Mouse (Mus musculus): ENCODE results near the gene Pdxk.
"Not testable (repeated sequence)": the region's sequence is repeated elsewhere in the genome, so short reads cannot be mapped to it uniquely, and the experiment has no call there.

Pdxk gene

DNA sequence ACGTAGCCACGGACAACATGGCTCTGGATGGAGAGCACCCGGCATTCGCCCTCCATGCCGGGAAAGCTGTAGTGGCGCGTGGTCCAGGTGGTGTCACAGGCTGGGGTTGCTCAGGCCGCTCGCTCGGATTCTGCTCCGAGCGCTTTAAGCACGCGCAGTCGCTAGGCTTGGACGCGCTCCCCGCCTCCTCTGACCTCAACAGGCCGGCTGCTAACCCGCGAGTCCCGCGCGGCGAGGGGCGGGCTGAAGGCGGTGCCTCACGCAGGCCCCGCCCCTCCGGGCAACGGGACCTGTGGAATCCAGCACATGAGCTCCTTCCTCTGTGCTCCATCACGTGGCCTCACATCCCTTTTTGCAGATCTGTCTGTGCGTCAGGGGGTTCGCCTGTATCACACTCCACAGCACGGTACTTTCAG, at the start of gene Pdxk:
Pdxk (minus strand) TSS at position 184 of the 416 bp plus-strand sequence.
- peak; percentile 92 for DNase-seq (ENCODE audit: low spot score)

GRCm38 (mm10) chr10:78502986-78503733, 38.4 kb upstream of the Pdxk start:
- DNase-seq (ENCODE audit: low spot score), result no peak

GRCm38 (mm10) chr10:78487431-78488086, 22.8 kb upstream of the Pdxk start:
- peak; percentile 58 for DNase-seq (ENCODE audit: low spot score)

- DNase-seq (ENCODE audit: low spot score), result no peak
These were observed 22.1 kb upstream of the Pdxk start for GRCm38 (mm10) chr10:78486871-78487270.

GRCm38 (mm10) chr10:78485369-78485768, 20.6 kb upstream of the Pdxk start:
- not testable (repeated sequence) for DNase-seq (ENCODE audit: low spot score)

- DNase-seq (ENCODE audit: low spot score), result peak; percentile 82
These were observed 17.2 kb upstream of the Pdxk start for GRCm38 (mm10) chr10:78481928-78482499.

- no peak for DNase-seq (ENCODE audit: low spot score)
These were observed 16.5 kb upstream of the Pdxk start for GRCm38 (mm10) chr10:78480954-78481927.

DNA sequence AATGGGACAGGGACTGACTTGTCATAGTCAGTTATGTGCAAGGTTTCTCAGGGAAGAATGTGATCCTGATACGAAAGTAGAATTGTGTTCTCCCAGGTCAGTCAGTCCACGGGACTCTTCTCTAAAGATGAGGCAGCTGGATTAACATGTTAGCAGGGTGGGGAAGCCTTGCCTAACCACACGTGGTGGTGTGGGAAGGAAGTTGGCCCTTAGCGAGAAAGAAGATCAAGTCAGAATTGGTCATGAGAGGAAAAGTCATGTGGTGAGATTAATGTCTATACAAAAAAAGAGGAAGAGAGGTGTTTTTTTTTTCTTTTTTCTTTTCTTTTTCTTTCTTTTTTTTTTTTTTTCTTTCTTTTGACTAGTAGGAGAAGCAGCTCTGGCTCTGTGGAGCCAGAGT, 12.0 kb upstream of the Pdxk start:
- DNase-seq (ENCODE audit: low spot score), result no peak

DNA sequence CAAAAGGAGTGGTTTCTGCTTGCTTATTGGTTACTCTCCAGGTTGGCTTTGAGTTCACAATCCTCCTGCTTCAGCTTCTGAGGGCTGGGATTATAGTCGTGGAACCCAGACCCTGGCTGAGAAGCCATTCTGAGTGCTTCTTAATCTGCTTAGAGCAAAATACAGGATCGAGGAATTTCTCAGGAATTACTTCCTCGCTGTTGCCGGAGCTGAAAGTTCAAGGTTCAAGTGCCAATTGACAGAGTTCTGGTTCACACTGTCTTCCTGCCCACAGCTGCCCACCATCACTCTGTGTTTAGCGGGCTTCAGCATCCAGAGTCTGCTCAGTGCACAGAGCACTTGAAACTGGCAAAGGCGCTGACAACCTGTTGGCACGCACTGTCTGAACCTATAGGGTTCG, 10.0 kb upstream of the Pdxk start:
- DNase-seq (ENCODE audit: low spot score), result no peak

DNA sequence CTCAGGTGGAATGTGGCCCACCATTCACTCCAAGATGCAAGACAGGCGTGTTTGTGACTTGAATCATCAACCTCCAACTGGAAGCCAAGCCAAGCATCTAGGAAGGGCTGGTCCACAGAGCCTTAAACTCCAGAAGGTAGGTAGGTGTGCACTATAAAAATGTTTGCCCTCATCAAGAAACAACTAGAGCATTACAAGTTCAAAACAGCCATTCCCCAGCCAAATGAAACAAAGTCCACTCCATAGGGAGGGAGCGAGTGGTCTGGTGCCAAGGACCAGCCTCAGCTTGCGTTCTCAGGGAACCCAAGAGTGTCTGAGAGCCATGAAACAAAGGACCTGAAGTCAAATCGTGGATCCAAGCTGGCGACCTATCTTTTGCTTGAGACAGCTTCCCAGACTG, 8.7 kb upstream of the Pdxk start:
- no peak for DNase-seq (ENCODE audit: low spot score)

- DNase-seq (ENCODE audit: low spot score), result no peak
These were observed 7.3 kb upstream of the Pdxk start for GRCm38 (mm10) chr10:78472046-78472445.

GRCm38 (mm10) chr10:78470582-78471313, 6.0 kb upstream of the Pdxk start:
- DNase-seq (ENCODE audit: low spot score), result no peak

DNA sequence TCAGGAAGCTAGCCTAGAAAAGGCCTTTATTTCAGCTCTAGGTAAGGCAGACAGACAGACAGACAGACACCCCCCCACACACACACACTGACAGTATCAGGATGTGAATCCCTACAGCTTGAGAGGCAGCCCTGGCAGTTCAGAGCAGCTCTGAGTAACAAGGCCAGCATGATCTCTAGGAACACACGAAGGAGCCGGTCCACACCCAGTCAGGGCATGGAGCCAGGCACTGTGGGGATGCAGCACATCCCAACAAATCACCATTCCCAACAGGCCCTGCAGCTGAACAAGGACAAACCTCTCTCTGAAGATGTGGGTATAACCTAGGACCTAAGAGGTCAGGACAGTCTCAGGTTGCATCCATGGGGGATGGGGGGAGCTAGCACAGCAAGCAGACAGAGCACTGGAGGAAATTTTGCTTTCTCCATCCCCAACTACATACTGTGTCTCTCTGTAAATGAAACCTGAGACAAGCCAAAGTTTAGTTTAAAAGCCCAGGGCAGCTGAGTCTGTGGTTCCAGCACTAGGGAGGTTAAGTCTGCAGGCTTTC, 3.1 kb upstream of the Pdxk start:
- DNase-seq (ENCODE audit: low spot score), result no peak

GRCm38 (mm10) chr10:78466647-78467046, 1.9 kb upstream of the Pdxk start:
- DNase-seq (ENCODE audit: low spot score), result no peak

DNA sequence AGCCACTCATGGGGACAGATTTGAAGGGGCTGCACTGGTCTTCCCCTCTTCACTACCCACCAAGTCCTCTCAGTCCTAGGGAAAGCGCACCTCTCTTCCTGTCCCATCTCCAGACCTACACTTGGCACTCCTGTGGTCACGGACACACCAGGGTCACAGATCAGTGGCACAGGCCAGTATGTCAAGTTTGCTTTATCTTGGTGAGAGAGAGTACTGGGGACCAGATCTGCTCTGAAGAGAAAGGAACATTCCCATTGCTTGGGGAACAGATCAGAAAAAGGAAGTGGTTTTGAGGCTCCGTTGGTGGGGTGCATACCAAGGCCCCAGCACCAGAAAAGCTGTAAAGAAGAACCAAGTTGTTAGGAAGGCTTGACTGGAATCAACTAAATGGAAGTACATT, 697 bp upstream of the Pdxk start:
- DNase-seq (ENCODE audit: low spot score), result no peak

- DNase-seq (ENCODE audit: low spot score), result no peak
These were observed 479 bp downstream of the Pdxk start for GRCm38 (mm10) chr10:78464201-78464791.

DNA sequence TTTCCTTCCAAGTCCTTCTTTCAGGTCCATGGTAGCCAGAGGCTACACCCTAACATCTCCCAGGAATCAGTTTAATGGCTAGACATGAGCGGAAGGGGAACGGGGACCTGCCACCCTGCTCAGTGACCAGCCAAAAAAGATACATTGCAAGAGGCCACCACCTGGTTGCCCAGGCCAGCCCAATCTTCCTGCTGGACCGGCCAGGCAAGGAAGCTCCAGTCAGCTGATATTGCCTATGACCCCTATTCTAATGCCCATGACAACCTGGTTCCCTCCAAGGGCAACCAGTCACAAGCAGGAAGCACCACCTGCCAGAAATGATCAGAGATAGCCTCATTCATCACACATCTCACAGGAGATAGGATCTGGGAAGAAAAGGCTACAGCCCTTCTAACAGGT, 1.0 kb downstream of the Pdxk start:
- no peak for DNase-seq (ENCODE audit: low spot score)

GRCm38 (mm10) chr10:78462945-78463768, 1.6 kb downstream of the Pdxk start:
- peak; percentile 65 for DNase-seq (ENCODE audit: low spot score)

GRCm38 (mm10) chr10:78461767-78462166, 3.0 kb downstream of the Pdxk start:
- DNase-seq (ENCODE audit: low spot score), result no peak

DNA sequence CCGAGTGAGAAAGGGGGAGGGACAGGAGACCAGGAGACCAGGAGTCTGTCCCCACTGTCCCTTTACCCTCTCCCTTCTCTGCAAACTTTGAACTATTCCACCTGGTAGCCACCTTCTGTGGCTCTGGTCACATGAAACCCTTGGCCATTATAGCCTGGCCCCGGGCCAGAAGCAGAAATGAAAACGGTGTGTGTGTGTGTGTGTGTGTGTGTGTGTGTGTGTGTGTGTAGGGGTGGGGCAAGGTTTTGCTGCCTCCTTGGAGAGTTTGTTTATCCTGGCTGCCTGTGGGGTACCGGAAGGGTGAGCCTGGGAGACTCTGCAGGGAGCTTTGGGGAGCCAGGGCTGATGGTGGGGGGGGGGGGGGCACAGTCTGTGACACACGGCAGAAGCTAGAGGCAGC, 4.3 kb downstream of the Pdxk start:
- DNase-seq (ENCODE audit: low spot score), result peak; percentile 39

All from yolk sac, embryonic 10.5 days (tissue).